Mouse (Mus musculus) NIH3T3 (cell line): Measurements from ENCODE around the gene S100pbp.
A peak's percentile ranks its signal among the peaks of the same experiment; 100 is the strongest.

Experiments used
- DNase-seq: peaks from one replicate; pipeline ENCODE4 v3.0.0-alpha.2; 2012; ENCODE audit warnings: low read depth

The S100pbp gene

DNA sequence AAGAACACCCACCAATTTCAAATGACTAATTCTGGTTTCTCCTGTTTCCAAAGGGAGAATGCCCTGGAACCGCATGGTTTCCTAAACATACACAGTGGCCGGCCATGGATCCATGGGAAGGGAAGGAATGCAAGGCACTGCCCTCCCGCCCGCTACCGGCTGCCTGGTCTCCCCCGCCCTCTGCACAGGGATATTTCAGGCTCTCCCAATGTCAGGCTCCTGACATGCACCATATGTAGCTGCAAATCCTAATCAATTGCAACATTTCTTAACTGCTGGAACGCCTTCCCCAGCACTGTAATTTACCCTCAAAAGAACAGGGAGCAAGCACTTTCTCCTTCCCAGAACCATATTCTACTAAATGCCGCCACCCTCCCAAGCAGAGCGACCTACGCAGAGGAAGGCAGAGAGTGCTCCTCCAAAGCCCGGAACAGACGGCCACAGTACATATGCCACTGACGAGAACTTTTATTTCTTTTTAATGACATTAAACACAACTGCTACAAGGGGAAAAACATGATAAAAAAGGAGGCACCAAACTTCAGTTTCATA is 41.9 kb downstream of the S100pbp start:
- no peak for DNase-seq

DNA sequence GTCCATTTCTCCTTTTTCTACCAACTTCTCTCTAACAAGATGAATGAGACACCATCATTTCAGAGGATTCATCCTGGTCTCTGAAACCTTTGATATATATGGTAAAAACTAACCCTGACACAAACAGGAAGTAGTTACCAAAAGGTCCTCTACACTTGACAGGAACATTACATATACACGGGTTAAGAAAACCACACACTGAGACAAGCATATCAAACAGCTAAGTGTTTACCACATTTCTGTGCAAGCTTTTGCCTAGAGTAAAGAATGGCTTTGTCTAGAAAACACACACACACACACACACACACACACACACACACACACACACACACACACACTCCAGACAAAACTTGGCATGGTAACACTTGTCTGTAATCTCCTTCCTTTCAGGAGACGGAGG is 43.1 kb downstream of the S100pbp start:
- DNase-seq, result no peak

DNA sequence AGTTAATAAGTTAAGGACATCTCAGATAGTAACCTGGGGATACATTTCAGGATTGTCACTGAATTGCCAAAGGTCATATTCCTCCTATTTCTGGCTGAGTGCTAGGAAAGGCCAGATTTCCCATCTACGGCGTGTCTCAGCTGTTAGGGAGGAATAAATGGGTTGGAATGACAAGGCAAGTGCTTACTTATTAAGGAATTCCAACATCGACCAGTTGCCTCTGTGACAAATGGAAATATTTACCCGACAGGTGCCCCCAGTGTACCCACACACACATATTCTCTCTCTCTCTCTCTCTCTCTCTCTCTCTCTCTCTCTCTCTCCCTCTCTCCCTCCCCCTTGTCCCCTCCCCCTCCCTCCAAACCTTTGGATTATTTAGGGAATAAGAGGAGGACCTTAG is 43.6 kb downstream of the S100pbp start:
- DNase-seq, result no peak

DNA sequence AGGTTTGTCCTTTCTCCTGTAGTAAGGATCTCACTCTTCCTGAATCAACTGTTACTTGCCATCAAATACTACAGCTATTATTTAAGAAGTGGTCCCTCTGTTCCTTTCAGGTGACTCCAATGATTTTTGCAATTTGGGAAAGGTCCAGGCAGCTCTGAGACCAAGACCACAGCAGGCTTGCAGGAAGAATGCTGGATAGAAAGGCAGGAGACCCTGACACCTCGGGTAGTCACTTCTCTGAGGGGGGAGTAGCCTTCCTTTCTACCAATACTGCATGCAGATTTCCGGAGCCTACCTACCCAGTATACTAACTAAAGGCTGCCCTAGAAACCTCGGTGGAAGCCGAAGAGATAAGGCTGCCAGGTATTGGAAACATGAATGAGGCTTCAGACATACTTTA is 44.1 kb downstream of the S100pbp start:
- DNase-seq, result no peak

DNA sequence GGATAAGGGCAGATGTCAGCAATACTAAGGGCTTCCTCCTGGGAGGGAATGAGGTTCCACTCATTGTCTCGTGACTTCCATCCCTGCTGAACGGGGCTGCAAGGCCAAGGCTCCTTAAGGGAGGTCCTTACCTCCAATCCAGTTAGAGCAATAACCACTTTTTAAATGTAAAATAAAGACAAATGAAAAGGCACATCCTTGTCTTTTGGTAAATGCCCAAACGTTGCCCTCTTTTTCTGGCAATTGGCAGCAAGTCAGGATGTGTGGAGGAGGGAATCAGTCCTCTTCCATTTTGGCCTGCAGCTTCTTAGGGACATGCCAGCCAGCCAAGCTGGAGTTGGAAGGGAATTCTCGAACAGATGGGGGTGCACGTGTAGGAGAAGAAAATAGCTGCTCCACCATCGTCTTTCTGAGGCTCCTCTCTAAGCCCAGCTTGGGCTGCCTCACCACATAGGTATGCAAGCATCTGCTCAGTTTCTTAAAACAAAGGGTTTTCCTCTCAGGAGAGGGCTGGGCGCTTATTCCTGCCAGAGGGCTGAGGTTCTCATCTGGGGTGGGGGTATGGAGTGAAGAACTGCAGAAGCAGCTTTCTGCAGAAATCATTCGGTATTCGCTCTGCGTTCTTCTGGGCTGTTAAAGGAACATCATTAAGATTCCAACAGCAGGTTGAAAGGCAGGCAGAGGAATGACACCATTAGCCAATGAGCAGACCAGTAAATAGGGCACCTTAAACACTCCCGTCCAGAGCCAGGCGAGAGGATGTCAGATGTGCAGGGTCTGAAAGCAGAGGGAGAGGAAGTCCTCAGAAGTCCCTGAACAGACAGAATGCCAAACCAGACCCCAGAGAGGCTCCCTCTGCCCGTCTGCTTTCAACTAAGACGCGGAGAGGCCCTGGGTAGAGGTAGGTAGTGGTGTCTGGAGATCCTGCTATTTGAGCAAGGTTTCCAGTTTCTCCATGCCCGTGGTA is 44.8 kb downstream of the S100pbp start:
- peak; percentile 75 for DNase-seq

DNA sequence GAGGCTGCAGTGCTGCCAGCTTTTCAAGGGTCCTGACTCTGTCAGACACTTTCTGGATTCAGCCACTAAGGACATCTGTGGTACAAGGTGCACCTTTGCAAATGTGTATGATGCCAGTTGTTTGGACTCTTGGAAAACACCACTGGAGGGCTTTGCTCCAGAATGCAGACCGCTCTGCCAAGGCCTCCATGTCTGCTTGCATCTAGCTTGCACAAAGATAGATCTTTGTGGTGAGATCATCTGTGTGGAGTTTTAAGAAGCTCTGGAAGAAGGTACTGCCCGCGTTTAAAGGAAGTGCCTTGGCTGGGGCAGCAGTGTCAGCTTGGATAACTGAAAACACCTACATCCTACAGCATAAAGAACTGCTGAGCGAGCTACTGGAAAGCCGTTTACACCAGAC is 46.0 kb downstream of the S100pbp start:
- no peak for DNase-seq

DNA sequence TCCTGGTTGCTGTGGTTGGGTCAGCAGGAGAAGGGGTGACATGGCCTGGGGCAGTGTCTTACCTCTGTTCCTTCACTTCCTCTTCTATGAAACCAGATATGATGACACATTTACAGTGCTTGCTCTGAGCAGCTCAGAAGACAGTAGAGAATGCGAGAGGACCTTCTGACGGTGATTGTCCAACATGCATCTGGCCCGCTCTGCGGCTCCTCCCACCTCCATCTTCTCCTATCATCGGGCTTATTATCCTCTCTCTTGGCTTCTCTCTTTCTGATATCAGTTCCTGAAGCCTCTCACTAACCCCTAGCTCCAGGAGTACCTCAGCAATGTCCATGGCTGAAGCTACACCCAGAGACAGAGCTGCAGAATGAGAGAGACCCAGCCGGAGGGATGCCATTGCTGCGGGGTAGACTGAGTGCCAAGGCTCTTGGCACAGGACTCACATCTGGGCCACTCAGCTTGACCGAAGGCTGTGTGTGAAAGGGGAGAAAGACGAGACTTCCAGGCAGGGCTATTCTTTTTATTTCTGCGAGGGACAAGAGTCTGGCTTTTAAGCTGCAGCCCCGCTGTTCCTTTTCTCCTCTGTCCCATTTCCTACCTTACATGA is 47.0 kb downstream of the S100pbp start:
- no peak for DNase-seq

DNA sequence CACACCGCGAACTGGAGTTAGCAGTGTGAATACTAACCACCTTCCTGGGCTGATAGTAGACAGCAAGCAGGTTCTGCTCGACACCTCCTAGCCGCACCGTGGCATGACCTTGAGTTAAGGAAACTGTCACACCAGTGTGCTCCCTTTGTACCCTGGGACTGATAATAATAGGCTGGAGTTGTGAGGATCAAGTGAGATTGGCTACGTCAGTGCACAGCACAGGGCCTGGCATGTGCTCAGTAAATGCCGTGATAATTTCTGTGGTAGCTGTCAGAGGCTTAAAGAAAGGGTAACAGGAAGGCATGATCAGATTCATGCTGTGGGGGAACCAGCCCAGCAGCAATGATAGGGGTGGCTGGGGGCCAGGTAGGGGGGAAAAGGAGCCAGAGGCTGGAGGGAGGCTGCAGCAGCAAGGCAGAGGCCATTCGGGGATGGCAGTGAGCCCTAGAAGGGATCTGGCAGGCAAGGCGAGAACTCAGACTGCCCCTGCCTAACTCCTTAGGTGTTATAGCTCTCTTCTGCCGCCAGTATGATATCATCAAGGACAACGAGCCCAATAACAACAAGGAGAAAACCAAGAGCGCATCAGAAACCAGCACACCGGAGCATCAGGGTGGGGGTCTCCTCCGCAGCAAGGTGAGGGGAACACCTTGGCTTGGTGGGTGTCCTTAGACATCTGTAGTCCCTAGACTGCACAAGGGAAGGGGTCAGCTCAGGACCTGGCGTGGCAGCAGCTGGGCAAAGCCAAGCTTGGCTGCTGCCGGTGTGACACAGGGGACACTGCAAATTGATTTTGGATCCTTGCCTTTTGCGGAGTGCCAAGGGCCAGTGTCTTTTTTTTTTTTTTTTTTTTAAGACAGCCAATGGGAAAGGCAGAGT is 47.7 kb downstream of the S100pbp start:
- no peak for DNase-seq

DNA sequence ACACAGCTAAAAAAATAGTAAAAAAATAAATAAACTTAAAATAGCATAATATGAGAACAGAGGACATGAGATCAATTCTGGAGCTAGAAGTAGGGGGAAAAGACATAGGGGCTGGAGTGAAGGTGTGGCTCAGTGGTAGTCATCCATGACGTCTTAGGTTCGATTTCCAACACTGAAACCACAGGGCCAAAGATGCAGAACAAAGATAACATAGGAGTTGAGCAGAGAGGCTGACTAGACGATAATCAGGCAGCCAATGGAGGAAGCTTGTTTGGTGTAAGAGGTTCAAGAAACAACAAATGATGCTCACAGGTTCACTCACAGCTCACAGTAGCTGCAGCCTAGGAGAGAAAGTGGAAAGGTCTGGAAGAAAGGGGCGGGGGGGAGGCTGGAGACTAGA is 48.7 kb downstream of the S100pbp start:
- DNase-seq, result no peak

DNA sequence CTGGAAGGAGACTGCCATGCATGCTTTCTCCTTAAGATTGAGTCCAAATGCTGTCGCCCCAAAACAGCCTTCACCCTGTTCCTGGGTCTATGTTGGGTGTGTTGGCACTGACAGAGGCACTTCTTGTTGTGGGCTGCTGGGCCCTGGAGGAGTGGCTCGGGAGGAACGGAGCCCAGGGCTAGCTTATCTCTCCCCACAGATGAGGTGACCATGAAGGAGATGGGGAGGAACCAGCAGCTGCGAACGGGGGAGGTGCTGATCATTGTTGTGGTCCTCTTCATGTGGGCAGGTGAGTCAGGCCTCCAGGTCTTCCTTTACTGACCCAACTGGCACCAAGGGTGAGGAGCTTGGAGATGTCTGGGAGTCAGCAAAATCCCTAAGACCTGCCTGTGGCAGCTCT is 49.9 kb downstream of the S100pbp start:
- DNase-seq, result no peak

DNA sequence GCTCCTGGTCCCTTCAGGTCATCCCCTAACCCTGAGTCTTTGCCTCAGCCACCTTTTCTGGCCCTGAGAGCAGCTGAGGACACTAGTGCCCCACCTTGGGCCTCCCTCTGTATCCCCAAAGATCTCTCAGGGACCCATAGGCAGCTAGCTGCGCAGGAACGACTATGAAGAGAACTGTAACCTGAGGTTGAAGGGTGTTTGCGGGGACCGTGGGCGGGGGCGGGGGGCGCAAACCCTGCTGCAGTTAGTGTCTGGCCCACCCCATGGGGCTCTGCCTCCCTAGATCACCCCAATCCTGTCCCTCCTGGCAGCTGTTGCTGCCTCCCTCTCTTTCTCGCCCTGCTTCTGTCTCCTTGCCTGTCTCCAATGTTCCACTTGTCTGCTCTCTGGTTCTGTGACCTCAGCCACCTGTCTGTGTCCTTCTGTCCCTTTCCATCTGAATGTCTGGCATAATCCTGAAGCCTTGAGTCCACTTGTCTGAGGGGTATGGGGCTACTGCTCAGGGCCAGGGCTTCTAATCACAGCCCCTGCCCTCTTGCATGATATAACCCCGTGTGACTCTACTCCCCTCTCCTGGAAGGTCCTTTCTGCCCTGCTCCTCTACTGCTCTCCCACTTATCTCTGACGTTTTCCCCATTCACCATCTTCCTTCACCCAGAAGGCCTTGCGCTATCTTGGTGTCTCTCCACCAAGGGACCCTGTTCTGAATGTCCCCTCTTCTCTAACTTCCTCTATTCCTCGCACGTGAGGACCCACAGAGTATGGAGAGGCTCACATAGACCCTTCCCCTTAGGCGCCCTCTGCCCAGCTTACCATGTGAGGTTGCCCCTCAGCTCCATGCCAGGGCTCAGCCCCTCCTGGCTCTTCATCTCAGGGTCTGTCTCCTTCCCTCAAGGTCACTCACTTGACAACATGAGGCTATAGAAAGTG is 51.9 kb downstream of the S100pbp start:
- no peak for DNase-seq

DNA sequence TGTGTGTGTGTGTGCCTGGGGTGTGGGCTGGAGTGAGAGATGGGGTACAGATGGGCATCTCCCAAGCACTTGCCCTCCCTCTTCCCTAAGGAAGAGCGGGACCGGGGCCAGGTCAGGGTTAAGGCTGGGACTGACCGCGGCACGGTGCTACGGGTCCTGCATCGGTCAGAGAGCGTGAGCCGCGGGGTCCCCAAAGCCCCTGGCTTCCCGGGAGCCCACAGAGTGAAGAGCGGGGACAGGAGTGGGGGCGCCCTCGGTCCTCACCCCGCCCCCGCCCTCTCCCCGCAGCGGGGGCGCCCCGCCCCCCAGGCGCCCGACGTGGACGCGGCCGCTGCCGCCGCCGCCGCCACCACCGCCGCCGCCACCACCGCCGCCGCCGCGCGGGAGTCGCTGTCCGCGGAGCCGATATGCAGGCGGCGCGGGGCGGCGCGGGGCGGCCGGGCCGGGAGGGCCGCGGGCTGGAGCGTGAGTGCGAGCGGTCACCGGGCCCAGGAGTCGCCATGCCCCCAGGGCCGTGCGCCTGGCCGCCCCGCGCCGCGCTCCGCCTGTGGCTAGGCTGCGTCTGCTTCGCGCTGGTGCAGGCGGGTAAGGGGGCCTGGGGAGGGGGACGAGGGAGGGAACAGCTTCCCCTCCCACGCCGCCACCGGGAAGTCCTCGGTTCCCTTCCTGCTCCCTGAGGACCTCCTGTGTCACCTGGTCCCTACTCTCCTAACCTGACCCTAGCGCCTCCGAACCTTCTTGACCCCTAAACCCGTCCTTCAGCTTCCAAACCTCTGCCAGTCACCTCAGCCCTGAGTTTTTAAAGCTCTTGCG is 52.7 kb downstream of the S100pbp start, which contains the start of gene Fndc5:
Fndc5 (plus strand) TSS at position 421 of the 813 bp plus-strand sequence.
- DNase-seq, result no peak

DNA sequence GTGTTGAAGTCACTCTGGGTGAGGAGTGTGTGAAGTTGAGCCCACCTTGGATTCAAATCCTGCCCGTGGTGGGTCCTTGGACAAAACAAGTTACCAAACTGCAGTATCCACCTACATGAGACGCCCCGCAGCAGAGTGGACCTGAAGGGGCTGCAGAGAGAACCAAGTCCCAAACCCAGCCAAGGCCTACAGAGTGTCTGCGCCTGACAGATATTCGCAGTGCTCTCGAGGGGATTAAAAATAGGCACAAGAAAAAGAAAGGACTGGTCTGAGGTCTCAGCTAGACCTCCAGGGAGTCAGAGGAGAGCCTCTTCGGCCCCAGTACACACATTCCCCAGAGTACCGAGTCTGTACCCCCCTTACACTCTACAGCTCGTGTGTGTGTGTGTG is 53.3 kb downstream of the S100pbp start:
- DNase-seq, result no peak

DNA sequence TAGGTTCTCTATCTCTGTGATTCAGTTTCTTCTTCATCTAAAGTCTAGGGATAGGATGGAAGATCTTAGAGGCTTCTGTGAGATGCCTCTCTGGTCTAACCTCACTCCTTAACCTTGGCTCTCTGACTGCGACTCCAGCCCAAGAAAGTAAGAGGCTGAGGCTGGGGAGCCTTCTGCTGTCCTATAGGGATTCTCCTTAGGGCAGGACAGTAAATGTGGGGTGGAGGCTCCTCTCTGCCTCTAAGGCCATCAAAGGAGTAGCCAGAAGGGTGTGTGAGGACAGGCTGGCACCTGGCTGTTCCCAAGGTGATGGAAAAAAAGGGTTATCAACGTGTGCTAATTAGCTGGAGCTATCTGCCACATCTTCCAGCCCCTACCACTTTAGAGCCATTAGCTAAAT is 53.9 kb downstream of the S100pbp start:
- no peak for DNase-seq

DNA sequence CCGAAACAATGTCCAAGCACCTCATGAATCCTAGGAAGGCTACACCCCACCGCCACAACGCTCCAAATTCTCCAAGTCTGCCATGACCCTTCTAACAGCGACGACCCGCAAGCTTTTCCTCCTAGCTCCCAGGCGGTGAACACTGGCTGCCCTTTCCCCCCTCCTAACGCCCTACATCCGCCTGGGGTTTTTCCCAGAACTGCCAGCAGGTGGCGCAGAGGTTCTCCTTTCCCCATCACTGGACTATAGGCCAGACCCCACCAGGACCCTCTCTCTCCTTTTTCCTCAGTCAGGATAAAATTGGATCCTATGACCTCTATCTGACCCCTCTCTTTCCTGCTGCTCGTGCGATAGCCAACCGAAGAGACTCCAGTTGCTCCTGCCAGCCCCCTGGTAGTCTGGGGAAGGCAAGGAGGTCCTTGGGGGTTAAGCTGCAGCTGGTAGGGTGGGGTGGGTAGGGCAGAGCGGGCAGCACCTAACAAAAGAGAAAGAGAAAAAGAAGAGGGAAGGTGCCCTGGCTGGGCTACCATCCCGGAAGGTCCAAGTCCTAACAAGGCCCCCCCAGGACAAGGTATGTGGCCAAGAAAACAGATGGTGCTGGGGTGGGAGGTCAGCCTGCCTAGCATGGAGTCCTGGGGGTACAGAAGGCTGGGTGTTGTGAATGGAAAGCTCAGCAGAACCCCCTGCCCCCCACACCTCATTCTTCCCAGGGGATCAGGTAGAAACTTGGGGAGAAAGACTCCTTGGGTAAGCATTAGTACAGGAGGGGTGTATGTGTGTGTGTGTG is 54.5 kb downstream of the S100pbp start:
- peak; percentile 86 for DNase-seq

DNA sequence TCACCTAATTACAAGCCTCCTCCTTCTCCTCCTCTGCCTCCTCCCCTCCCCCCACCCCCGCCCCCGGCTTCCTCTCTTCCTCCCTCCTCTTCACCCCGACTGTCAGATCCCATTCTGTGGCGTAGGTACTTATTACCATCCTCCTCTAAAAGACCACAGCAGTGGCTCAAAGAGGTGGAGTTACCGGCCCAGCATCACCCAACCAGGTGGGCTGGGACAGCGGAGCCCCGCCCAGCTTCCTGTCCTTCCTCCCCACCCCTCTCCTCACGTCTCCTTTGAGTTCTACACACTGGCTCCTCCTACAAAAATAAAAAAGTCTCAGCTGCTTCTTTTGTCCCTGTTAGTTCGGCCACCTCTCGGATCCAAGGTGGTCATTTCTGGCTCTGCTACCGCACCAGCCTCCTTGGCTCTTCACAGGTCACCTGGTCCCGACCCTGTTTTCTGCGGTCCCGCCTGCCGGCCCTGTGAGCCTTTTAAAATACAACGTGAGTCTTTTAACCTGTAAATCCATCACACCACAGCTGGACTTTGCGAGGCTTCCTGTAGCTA is 58.7 kb downstream of the S100pbp start:
- no peak for DNase-seq

DNA sequence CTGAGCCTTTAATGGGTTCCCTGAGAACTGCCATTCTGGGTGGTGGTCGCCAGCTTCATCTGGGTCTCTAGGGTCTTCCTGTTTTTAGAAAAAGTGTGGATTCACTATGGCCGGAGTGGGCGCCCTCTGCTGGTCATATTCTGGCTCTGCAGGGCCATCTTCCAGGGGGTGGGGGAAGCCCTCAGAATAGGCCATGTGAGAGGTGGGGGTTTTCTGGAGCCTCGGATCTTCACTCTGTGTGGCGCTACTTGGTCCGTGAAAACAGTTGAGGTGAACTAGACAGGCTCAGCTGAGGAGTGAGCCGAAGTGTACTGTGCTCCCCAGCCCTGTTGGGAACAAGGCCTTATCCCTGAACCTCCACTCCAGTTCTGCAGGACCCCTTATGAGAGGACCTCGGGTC is 59.4 kb downstream of the S100pbp start:
- DNase-seq, result peak; percentile 80

DNA sequence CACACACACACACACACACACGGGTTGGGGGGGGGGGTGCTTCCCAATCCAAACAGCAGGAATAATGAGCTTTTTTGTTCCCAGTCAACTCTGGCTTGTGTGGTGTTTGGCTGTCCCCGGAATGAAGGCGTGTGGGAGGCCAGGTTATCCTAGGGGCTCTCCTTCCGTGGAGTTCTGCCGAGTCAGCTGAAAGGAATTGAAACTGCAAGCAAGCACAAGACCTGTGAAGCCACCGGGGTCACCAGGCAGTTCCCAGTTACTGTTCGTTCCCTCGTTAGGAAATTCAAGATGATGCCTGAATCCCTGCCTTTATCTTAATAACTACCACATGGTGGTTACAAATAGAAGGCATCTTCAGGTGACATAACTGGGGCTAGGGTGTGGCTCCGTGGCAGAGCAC is 60.1 kb downstream of the S100pbp start:
- no peak for DNase-seq
